Mouse (Mus musculus) layer of hippocampus, postnatal 25 days (tissue): ENCODE measurements around the gene Snrnp35. TPM values are rescaled to one million over a fixed set of nuclear protein-coding genes. Genes with fewer than 3 reads are reported as not detected.
"Not testable (repeated sequence)": the region's sequence is repeated elsewhere in the genome, so short reads cannot be mapped to it uniquely, and the experiment has no call there.

Experiments
- DNase-seq, 2 experiments: peaks; one replicate each; pipeline ENCODE4 v3.0.0; 2022; ENCODE audit warnings: mixed read lengths in 2 of 2, low spot score in 1 of 2; ENCODE audit errors: extremely low spot score in 1 of 2
- total RNA-seq, 2 experiments: library from RNA; stranded (reverse); gene quantifications; 2 replicates each; pipeline ENCODE4 v1.2.3; 2021

The Snrnp35 gene
- total RNA-seq: 10 to 100 TPM; 20.6 to 25.9 TPM

DNA sequence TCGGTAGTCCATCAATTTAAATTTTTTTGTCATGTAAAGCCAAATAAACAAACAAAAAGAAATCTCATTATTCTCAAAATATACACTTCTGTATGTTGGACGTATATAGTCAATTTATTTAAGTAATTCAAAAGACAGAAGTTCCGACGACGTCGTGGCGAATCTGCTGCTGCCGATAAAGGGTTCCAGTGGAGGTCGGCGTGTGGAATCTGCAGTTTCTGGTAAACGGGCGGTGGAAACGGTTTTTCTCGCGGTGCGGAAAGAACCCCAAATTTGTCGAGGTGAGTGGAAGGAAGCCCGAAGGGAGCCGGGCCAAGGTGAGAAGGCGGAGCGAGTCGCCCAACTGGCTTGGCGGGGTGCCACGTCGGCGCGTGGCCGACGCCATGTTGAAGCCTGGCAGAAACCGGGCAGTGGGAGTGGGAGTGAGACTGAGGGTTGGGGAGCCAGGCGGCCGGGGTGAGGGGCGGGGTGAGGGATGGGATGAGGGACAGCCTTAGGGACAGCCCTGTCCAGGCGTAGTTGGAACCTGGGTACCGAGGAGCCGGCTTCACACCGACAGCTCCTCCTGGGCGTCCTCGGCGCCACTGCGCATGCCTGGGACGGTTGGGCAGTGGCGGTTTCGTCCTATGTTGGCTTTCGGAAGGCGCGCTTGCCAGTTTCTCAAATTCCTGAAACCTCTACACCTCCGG is at the start of gene Snrnp35:
Snrnp35 (plus strand) TSS at position 169 of the 689 bp plus-strand sequence.
- DNase-seq: peak; percentile 84 to 95

DNA sequence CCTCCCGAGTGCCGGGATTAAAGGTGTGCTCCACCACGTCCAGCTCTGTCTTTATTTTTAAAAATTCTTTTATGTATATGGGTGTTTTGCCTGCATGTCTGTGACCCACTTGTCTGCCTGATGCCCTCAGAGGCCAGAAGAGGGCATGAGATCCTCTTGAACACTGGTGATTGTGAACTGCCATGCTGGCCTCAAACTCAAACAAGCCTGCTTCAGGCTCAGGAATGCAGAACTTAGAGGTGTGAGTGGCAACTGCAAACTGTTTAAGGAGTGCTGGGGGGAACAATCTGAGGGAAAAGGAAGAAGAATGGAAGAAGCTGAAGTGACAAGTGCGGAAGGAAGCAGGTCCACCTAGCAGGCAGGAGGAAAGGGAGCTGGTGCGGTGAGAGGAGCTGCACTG is 44.7 kb upstream of the Snrnp35 start:
- DNase-seq: no peak

DNA sequence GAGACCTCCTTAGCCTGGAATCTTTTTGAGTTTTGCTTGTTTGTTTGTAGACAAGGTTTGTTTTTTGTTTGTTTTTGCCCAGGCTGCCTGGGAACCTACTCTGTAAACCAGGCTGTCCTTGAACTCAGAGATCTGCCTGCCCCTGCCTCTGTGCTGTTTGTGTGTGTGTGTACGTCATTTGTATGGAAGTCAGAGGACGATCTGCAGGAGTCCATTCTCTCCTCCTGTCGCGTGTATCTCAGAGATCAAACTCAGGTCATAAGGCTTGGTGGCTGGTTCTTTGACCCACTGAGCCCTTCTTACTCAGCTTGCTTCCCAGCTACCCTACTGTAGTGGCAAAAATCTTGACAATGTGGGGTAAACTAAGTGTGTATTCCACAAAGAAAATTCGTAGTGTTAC is 44.2 kb upstream of the Snrnp35 start:
- DNase-seq: no peak

DNA sequence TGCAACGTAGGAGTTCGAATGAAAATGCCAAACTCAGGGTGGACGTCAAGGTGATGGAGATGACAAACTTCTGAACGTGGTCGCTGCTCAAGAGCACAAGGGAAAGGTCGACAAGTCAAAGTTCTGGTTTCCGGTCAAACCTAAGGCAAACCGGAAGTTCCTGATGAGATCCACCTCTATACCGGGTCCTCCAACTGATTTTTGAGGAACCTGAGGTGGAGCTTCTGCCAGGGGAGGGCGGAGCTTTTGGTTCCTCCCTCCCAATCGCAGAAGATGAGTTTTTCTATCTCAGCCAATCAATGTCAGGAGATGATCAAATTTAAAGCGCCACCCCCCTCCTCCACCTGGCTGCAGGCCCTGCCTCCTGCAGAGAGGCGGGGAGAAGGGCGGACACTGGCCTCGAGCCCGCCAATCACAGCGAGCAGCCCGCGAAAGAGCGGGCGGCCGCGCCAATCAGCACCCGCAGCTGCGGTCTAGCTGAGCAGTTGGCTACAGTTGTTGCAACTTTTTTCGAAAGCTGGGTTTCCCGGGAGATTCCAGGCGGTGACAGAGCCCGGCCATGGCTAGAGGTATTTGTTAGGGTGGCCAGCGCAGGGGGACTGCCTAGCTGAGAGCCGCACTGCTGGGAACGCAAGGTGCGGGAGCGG is 43.4 kb upstream of the Snrnp35 start, which contains the start of gene Kmt5a:
Kmt5a (plus strand) TSS at position 484 of the 647 bp plus-strand sequence.
- peak; percentile 86 for DNase-seq

DNA sequence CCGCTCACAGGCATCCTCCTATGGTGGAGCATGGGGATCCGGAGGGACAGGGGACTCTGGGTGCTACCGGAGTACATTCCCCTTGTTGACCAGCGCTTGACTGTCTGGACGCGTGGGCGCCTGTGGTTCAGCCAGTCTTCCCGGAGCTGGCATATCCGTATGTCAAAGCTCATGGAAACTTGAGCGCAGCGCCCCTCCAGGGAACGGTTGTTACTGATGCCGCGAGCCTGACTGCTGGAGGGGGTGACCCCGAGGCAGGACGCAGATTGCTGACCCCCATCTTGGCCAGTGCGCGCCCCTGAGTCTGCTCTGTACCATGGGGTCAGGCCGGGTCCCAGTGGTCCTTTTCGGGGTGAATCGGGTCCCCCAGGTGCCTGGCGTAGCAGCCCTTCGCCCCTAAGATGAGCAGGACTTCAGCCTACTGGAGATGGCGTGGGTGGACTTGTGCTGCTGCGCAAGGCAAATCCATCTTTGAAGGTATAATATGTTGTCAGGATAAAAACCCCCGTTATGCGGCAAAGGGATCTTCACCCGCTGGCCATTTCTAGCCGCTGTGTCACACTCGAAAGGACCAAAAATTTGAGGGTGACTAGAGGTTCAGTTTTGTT is 42.7 kb upstream of the Snrnp35 start:
- DNase-seq: peak in 1 of 2 experiments; percentile 34

DNA sequence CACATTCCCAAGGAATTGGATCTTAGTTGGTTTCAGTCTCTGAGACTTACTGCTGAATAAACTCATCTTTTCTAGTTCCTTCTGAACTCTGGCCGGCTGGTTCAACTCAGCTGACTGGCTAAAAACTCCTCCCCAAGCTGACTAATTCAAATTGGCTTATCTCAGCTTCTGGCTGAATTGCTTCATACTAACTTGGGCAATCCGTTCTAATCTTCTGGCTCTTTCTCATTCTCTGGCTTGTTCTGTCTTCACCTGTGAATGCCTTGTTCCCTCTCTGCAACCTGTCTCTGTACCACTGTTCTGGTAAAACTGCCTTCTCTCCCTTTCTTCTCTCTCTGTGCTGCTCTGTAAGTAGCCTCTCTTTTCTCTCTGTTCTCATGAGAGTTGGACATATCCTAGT is 40.3 kb upstream of the Snrnp35 start:
- DNase-seq: no peak

DNA sequence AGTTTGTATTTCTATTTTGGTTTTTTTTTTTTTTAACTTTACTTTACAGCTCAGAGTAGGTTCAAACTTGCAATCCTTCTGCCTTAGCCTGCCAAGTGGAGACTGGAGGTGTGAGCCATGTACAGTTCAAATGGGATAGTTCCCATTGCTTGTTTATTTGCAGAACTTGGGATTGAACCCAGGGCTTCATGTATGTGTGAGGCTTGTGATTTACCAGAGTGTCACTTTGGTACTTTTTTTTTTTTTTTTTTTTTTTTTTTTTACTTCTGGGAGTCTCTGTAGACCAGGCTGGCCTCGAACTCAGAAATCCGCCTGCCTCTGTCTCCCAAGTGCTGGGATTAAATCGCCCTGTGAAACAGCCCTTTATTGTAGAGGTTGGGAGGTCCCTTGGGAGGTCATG is 38.7 kb upstream of the Snrnp35 start:
- no peak for DNase-seq

DNA sequence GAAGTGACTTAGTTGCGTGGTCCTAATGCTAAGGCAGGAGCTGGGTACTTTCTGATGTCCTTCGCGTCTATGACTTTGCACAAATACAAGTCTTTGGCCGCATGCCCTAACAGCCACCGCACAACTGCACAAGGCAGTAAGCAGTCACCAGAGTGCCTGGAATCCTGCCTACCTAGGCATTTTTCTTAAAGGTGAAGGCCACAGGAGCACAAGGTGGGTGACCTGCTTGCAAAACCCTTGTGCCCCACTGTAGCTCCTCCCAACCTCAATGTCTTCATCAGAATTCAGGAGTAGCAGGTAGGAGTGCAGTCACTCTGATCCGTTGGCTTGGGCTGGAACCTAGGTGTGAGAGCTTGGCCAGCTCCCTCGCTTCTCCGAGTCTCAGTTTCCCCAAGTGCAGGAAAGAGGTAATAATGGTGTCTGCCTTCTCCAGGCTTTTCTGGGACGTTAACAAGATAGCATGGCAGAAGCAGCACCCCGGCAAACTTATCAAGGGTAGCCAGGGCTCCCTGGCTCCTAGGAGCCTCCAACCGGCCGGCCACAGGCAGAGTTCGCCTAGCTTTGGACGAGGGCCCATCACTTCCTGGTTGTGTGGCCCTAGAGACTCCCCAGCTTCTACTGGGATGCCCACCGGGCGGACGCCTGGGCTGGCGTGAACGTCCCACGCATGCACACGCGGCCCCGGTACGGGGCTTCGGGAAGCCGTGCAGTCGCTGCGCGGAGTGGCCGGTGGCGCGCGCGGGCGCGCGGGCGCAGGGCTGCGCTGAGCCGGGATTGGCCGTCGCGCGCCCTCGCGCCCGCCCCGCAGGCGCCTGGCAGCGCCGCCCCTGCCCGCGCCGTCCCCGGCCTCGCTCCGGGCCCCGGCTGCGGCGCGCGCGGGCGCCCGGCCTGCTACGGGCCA is 38.0 kb upstream of the Snrnp35 start:
- DNase-seq: peak; percentile 62 to 63

DNA sequence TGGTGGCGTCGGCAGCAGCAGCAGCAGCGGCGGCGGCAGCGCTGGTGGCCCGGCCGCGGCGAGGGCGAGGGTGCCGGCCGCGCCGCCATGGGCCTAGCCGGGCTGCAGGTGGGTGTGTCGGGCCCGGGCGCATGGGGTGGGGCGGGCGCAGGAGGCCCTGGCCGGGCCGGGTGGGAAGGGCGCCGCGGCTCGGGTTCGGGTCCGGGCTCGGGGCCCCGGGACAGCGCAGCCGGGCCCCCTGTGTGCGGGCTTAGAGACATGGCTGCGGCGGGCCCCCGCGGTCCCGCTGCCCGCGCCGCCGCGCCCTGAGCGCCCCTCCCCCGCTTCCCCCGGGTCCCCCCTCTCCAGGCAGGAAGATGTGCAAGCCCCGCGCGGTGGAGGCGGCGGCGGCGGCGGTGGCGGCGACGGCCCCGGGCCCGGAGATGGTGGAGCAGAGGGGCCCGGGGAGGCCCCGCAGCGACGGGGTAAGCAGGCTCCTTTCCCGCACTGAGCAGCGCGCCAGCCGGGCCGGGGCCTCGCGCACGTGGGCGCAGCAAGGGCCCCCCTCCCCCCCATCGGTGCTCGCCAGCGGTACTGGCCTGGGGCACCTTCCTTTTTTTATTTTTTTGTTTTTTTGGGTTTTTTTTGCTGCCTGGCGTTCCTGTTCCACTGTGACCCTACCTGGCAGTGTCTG is 37.2 kb upstream of the Snrnp35 start:
- DNase-seq: no peak

DNA sequence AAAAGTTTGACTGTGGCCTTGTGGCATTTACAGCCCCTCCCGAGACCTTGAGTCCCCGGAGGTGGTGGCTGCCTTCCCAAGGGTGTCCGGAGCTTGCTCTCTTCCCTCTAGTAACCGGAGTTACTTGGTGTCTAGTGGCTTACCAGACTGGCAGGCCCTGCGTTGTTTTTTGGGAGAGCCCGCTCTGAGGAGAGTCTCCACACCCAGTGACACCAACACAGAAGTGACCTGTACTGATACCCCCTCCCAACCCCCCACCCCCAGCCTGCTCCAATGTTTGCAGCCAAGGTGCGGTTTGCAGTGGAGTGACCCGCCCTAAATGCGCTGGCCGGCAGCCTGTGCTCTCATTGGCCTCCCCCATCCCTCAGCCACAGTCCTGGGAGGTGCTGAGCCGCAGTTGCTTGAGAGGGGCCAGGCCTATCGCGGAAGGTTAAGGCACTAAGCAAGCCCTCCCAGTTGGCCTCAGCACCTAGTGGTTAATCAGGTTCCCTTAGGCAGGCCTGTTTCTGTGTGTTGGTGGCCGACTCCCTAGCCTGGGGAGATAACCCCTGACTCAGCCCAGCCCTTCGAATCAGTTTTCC is 36.5 kb upstream of the Snrnp35 start:
- no peak for DNase-seq

DNA sequence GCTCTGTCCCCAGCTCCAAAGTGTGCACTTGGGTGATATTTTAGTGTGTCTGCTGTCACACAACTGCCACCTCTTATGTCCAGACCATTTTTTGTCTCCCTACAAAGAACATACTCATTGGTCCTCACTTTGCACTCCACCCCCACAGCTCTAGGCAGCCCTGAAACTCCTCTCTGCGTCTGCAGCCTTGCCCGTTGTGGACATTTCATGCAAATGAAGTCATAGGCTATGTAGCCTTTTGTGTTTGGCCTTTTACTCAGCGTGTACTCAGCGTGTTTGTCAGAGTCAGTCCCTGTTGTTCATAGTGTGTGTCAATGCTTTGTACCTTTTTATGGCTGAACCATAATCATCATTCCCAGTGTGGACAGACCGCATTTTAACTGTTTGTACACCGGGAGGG is 33.4 kb upstream of the Snrnp35 start:
- no peak for DNase-seq

DNA sequence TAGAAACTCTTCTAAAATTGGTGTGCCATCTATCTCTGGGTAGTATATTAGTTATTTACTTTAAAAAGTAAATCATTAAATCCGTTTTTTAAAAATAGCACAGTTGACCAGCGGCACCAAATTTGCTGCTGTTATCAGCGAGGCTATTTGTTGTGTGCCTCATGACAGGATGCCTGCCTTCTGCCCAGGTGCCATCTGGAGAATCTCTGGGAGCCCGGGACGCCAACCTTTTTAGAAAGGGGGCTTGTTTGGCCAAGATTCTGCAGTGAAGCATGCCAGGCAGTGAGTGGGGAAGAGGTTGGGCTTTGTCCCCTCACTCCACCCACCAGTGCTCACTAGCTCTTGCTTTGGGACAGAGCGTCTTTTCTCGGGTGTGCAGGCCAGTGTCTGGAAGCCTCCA is 32.9 kb upstream of the Snrnp35 start:
- no peak for DNase-seq

DNA sequence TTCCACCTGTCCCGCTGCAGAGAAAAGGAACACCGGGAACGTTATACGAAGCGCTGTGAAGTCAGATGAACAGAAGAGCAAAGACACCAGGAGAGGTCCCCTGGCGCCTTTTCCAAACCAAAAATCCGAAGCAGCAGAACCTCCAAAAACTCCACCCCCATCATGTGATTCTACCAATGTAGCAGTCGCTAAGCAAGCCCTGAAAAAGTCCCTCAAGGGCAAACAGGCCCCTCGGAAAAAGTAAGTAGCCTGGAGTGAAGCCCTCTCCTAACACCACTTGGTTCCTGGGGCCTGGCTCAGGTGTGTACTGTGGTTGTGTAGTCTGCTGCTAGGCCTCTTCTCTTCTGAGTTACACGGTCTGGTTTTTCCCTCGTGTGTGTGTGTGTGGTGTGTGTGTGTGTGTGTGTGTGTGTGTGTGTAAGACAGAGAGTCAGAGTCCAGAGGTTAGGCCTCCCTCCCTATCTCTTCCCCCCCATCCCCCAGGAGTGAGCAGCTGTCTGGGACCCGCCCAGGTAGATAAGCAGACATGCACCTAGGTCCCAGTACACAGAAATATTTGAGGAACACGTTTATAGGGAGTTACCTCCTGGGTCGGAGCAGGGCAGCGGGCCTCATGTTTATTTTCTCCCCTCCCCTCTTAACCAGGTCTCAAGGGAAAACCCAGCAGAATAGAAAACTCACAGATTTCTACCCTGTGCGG is 32.1 kb upstream of the Snrnp35 start:
- DNase-seq: no peak

DNA sequence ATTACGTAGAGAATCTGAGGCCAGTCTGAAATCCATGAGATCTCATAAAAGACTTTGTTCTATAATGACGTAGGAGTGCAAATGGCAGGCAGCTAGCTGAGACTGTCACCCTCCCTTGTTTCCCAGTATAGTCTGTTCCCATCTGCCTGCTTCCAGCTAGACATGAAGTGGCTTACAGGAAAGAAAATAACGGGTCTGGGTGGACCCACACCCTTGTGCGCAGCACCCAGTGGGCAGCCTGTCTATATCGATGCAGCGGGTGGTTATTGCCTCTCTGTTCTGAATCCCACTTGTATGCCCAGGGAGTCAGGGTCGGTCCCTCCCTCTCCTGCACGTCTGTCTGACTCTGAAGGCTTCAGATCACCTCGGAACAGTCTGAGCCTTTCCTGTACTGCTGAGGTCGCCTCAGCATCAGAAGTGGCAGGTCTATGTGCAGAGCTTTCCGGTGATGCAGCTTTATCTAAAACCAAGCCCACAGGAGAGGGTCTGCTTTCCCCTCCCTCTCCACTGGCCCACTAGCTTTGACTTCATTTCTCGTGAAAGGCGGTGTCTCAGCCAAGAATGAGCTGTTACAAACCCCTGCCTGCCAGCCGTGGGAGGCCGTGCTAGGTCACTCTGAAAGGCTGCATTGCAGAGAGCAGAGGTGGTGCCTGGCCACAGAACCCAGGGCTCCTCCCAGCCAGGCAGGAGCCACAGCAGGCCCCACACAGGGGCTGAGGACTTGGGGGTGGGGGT is 30.3 kb upstream of the Snrnp35 start:
- DNase-seq: peak in 1 of 2 experiments; percentile 33

DNA sequence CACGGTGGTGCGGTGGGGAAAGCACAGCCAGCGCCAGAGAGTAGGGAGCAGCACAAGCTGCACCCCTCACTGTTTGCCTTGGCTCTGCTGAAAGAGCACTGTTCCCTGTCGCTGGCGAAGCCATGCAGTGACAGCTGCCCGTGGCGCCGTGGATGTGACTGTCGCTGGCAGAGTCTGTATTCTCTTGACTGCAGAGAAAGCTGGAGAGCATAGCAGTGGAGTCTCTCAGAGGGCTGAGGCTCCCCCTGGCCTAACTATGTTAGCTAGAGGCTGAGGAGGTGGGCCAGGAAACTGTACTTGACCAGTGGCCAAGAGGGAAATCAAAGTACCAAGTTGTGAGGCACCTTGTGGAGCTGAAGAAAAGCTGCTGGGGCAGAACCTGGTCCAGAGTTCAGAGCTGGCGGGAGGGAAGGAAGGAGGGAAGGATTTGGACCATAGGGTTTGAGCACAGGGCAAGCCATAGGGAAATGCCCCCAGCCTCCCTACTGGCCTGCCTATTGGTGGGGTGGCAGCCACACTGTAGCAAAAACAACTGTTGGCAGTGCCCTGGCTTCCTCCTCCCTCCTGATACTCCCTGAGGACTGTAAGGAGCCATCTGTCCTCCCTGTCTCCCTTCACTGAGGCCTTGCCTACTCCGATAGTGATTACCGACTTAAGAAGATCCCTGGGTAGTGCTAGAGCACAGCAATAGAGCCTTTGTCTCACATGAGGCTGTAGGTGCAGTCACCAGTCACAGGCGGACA is 29.4 kb upstream of the Snrnp35 start:
- peak; percentile 60 to 62 for DNase-seq

DNA sequence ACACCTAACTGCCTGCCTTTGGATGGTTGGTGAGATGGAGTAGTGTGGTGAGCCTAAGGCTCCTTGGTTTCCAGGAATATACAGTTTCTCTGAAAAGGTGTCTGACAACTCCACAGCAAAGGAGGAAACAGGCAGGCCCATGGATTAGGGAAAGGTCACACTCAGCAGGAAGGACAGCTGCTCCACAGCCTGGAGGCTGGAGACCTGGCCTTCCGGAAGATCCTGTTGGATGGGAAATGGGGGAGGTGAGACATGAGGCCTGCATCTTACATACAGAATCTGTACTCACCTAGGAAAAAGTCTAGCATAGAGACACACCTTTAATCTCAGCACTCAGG is 28.9 kb upstream of the Snrnp35 start:
- DNase-seq: no peak

DNA sequence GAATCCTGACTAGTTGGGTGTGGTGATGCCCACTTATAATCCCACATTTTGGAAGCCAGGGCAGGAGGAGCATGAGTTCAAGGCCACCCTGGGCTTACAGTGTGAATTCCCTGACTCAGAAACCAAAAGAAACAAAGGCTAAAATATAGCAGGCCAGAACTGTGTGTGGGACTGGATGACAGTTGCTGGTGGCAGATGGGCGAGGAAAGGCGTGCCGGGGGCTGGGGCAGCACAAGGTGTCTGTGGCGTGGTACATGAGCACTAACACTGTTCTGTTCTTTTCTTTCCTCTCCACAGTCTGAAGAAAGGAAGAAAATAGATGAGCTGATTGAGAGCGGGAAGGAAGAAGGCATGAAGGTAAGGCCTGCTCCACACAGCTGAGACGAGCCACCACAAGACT is 26.2 kb upstream of the Snrnp35 start:
- no peak for DNase-seq

DNA sequence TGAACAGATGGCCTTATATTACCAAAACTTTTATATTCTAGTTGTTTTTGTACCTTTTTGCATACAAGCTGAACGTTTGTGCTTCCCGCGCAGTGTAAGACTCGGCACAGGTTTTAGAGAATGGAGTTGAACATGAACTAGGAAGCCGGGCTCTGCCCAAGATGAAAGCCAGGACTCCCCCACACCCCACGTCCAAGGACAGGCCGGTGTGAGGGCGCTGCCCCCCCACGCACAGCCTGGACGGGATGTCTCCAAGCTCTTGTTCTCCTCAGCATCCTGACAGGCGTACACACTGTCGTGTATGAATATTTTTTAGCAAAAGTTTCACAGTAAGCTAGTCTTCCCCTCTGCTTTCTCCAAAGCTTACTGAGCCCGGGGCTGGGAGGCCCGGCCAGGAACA is 22.0 kb upstream of the Snrnp35 start:
- DNase-seq: not testable (repeated sequence)
